Mouse (Mus musculus): Measurements from ENCODE around the gene Podxl.

- TF ChIP-seq POLR2A (IDR thresholded peaks at IDR 0.05; ENCODE audit: insufficient read depth, low read depth, low read length) (no peak), CTCF (IDR thresholded peaks at IDR 0.05; ENCODE audit: insufficient read depth, low read depth, low read length) (no peak)
Measured at GRCm38 (mm10) chr6:31587655-31588054, 23.9 kb upstream of the Podxl start.
